Mouse (Mus musculus): Measurements from ENCODE around the gene D7Ertd443e. TPM values are rescaled to one million over a fixed set of nuclear protein-coding genes. Genes with fewer than 3 reads are reported as not detected.

D7Ertd443e gene
- 0.85 and 0.92 TPM in 2 replicates for polyA plus RNA-seq (2015; fragmentation: Nextera tagmentation; extraction: Ambion mirVana)

DNA sequence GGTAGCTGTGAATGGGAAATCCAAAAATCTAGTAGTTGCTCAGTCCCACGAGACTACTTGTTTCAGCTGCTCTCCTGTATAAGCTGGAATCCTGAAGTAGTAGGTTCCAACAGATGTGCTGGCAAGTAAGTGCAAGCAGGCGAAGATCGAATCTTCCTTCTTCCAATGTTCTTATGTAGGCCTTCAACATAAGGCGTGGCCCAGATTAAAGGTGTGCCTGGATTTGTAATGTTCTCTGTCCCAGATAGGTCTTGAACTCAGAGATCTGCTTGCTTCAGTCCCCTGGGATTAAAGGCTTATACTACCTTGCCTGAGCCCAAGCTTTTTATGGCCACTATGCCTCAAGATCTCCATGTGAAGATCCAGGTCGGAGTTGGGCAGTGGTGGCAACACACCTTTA lies at the start of gene D7Ertd443e:
Gene D7Ertd443e, minus strand, starts transcription at position 101 of the 400 bp plus-strand sequence.

DNA sequence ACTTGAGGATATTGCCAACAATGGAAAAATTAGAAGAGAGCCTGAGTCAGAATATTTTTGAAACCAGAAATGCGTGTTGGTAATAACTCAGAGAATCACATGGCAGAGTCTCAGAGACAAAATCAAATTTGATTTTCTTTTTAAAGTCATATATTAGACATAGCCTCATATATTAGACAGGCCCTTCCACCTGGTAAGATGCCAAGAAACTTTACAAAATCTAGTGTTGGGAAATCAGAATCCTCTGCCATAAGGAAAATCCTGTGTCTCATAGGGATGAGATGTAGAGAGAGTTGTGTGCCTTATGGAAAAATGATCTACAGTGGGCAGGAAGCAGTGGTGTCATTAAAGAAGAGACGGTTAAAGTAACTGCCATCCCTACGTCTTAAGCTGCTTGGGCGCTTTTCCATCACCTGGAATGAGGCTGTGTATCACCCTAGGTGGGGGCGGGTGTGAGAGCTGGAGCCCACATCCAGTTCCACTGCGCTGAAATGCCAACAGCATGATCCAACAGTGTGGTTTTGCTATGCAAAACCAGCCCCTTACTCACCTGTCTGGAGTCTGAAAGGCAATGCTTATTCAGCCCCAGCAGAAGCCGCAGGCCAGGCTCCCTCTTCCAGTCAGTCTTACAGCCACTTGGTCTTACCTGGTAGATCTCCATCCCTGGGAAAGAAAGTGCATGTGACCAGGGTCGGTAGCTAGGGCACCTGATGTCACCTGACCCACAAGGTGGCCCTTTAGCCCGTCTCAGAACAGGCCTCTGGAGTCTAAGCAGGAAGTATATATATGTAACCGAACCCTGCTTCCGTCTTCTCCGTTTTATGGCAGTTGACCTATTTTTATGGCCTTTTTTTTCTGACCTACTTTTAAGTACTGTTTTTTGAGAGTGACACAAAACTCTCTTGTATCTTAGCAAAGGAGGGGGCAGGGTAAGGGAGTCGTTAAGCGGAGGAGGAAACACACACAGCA lies 153.8 kb downstream of the D7Ertd443e start, which contains the start of gene Adam12:
Gene Adam12, minus strand, starts transcription at position 769 of the 969 bp plus-strand sequence.

Other genes starting within 250 kb of the D7Ertd443e start
- 2.0 and 2.5 TPM in 2 replicates for gene Adam12, start 153.5 kb downstream of the D7Ertd443e start, polyA plus RNA-seq (2015; fragmentation: Nextera tagmentation; extraction: Ambion mirVana)